Mouse (Mus musculus) bone marrow, adult 2 months (tissue): ENCODE measurements around the gene Fam136a.

Source experiments
- CTCF ChIP-seq: fragments of 200-500 bp; IDR thresholded peaks from 2 replicates; pipeline ENCODE4 v1.5.1; 2011; ENCODE audit warnings: low read length, control low read depth; ENCODE audit not compliant: control insufficient read depth, insufficient read depth
- POLR2A ChIP-seq: fragments of 200-500 bp; IDR thresholded peaks from 2 replicates; pipeline ENCODE4 v1.6.1; 2011; ENCODE audit warnings: low read depth, mild to moderate bottlenecking, control low read depth, low read length, borderline replicate concordance; ENCODE audit not compliant: control insufficient read depth

GRCm38 (mm10) chr6:86394078-86394720, 28.8 kb downstream of the Fam136a start:
- TF ChIP-seq CTCF = no peak
- no peak for TF ChIP-seq POLR2A
